Mouse (Mus musculus): ENCODE results near the gene Rabif. TPM values are rescaled to one million over a fixed set of nuclear protein-coding genes. Genes with fewer than 3 reads are reported as not detected.

Gene Rabif
- total and polyA plus RNA-seq, 3 experiments: 21.5 to 21.8 TPM; not detected in 1

DNA sequence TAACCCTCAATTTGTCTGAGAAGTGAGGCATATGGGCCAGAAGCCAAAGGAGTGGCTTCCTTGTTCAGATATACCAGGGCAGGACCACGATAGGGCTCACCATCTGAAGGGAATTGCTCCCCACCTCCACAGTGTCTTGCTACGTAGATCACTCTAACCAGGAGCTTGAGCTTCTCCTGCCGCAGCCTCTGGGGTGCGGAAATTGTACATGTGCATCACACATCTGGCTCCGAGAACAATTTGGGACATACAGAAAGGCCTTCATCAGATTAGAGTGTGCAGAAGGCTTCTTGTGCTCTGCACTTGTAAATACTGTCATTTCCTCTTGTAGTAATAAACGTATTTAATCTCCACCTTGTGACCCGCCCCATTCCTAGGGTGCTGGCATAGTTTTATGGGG is 26.7 kb downstream of the Rabif start:
- peak overlapping the region; percentile 90 for H3K27ac ChIP-seq (ENCODE audit: control insufficient read depth, low read depth, low read length)
- H3K4me1 ChIP-seq (ENCODE audit: control insufficient read depth in 1 of 2, insufficient read depth in 2 of 2, low read length in 2 of 2): peaks cover 23 to 28% of the 10 kb centered on the region in 2 experiments
- H3K36me3 ChIP-seq (ENCODE audit: control insufficient read depth in 1 of 2, insufficient read depth in 2 of 2, low read length in 2 of 2): peaks cover 0 to 24% of the 10 kb centered on the region in 2 experiments; a peak in 2 of 4 replicates
- H3K9me3 ChIP-seq (replicated peaks; ENCODE audit: insufficient read depth, low read length): no peaks in the 10 kb centered on the region
- peak overlapping the region; percentile 55 for H3K9ac ChIP-seq (ENCODE audit: control insufficient read depth, low read depth, low read length, poor library complexity, severe bottlenecking)
- H3K79me2 ChIP-seq (ENCODE audit: control insufficient read depth, insufficient read depth, low read length, poor library complexity): no peaks in the 10 kb centered on the region
- no peaks in the 10 kb centered on the region for H3K27me3 ChIP-seq (ENCODE audit: control insufficient read depth in 1 of 2, insufficient read depth in 2 of 2, low read length in 2 of 2)
- peak; percentile 85 for DNase-seq (ENCODE audit: low read depth, low spot score)
- peak overlapping the region; percentile 42 to 48 for H3K4me3 ChIP-seq (ENCODE audit: control insufficient read depth in 1 of 2, insufficient read depth in 1 of 2, low read depth in 2 of 2, low read length in 2 of 2)
- TF ChIP-seq JUND (IDR thresholded peaks at IDR 0.05; ENCODE audit: low read depth, low read length) (no peak), GATA1 (IDR thresholded peaks at IDR 0.05; ENCODE audit: low read depth, low read length) (peak; percentile 72), UBTF (IDR thresholded peaks at IDR 0.05; ENCODE audit: borderline replicate concordance, insufficient read depth, low read depth, low read length) (no peak), USF2 (IDR thresholded peaks at IDR 0.05; ENCODE audit: borderline replicate concordance in 1 of 2, insufficient read depth in 1 of 2, low read depth in 1 of 2, low read length in 2 of 2) (no peak), NRF1 (IDR thresholded peaks at IDR 0.05; ENCODE audit: insufficient read depth, low read depth, low read length, poor library complexity, severe bottlenecking) (no peak), MAZ (IDR thresholded peaks at IDR 0.05; ENCODE audit: low read depth, low read length) (peak; percentile 8; the same call in 1 of the 2 replicates), NELFE (IDR thresholded peaks at IDR 0.05; ENCODE audit: low read depth, low read length) (no peak), ZMIZ1 (IDR thresholded peaks at IDR 0.05; ENCODE audit: low read depth, low read length) (no peak; the same call in 1 of the 2 replicates), ZNF384 (IDR thresholded peaks at IDR 0.05; ENCODE audit: low read depth, low read length) (no peak), KAT2A (conservative IDR thresholded peaks at IDR 0.05; ENCODE audit: low read depth, low read length) (no peak), TAL1 (IDR thresholded peaks at IDR 0.05; ENCODE audit: low read length) (no peak), POLR2AphosphoS2 (IDR thresholded peaks at IDR 0.05; ENCODE audit: low read length) (no peak), BHLHE40 (IDR thresholded peaks at IDR 0.05; ENCODE audit: borderline replicate concordance, low read depth, low read length) (no peak), HCFC1 (IDR thresholded peaks at IDR 0.05; ENCODE audit: low read depth, low read length) (no peak; the same call in 1 of the 2 replicates), CHD2 (IDR thresholded peaks at IDR 0.05; ENCODE audit: low read length) (no peak), MYC (IDR thresholded peaks at IDR 0.05; ENCODE audit: low read depth, low read length) (0 out of 2 replicates have a peak, but pooled peaks have one; percentile 29), MXI1 (IDR thresholded peaks at IDR 0.05; ENCODE audit: low read depth, low read length) (0 out of 2 replicates have a peak, but pooled peaks have one; percentile 65), CTCF (IDR thresholded peaks at IDR 0.05 in 2 of 3, conservative IDR thresholded peaks at IDR 0.05 in 1 of 3; ENCODE audit: control insufficient read depth in 1 of 3, insufficient read depth in 1 of 3, low read depth in 2 of 3, low read length in 3 of 3, poor library complexity in 1 of 3, severe bottlenecking in 1 of 3) (no peak), SIN3A (IDR thresholded peaks at IDR 0.05; ENCODE audit: low read length) (peak; percentile 73), ZKSCAN1 (IDR thresholded peaks at IDR 0.05; ENCODE audit: low read depth, low read length) (no peak), EP300 (IDR thresholded peaks at IDR 0.05; ENCODE audit: low read depth in 1 of 2, low read length in 2 of 2) (peak; percentile 44 to 58), POLR2AphosphoS5 (IDR thresholded peaks at IDR 0.05; ENCODE audit: borderline replicate concordance, low read depth, low read length) (0 out of 2 replicates have a peak, but pooled peaks have one; percentile 17), ELF1 (IDR thresholded peaks at IDR 0.05; ENCODE audit: low read depth, low read length) (no peak), USF1 (IDR thresholded peaks at IDR 0.05; ENCODE audit: low read depth, low read length) (peak; percentile 54), ETS1 (IDR thresholded peaks at IDR 0.05; ENCODE audit: low read depth, low read length) (peak; percentile 63; the same call in 1 of the 2 replicates), MYB (IDR thresholded peaks at IDR 0.05; ENCODE audit: low read depth, low read length) (no peak), RCOR1 (IDR thresholded peaks at IDR 0.05; ENCODE audit: low read depth, low read length) (no peak), POLR2A (IDR thresholded peaks at IDR 0.05; ENCODE audit: control insufficient read depth in 1 of 2, insufficient read depth in 1 of 2, low read depth in 1 of 2, low read length in 2 of 2, poor library complexity in 1 of 2) (peak in 1 of 2 experiments; percentile 49; a peak in 1 of 4 replicates), ZC3H11A (IDR thresholded peaks at IDR 0.05; ENCODE audit: low read depth, low read length) (peak; percentile 16; the same call in 1 of the 2 replicates), MAX (IDR thresholded peaks at IDR 0.05; ENCODE audit: low read length) (peak; percentile 38; the same call in 1 of the 2 replicates), CHD1 (IDR thresholded peaks at IDR 0.05; ENCODE audit: low read depth, low read length) (no peak), TCF12 (IDR thresholded peaks at IDR 0.05; ENCODE audit: low read depth, low read length) (peak; percentile 5; the same call in 1 of the 2 replicates), E2F4 (IDR thresholded peaks at IDR 0.05; ENCODE audit: borderline replicate concordance, low read depth, low read length) (no peak), MAFK (IDR thresholded peaks at IDR 0.05; ENCODE audit: borderline replicate concordance, low read depth, low read length) (no peak), MEF2A (IDR thresholded peaks at IDR 0.05; ENCODE audit: extremely low read depth, insufficient replicate concordance, low read depth, low read length, poor library complexity, severe bottlenecking) (0 out of 2 replicates have a peak, but pooled peaks have one; percentile 18), TBP (IDR thresholded peaks at IDR 0.05; ENCODE audit: low read depth, low read length) (peak; percentile 62; the same call in 1 of the 2 replicates), SMC3 (IDR thresholded peaks at IDR 0.05; ENCODE audit: low read depth, low read length) (no peak; the same call in 1 of the 2 replicates)
